Mouse (Mus musculus): Measurements from ENCODE around the gene Olfr97.

The Olfr97 gene

GRCm38 (mm10) chr17:37193656-37194055 lies 43.5 kb downstream of the Olfr97 start, which contains the start of gene Ubd:
TSS of gene Ubd (plus strand) at chr17:37193892.
- DNase-seq, result no peak

GRCm38 (mm10) chr17:37193032-37193431 lies 44.1 kb downstream of the Olfr97 start:
- DNase-seq, result no peak

- DNase-seq, result no peak
Measured at GRCm38 (mm10) chr17:37190711-37191110, 46.4 kb downstream of the Olfr97 start.

GRCm38 (mm10) chr17:37185474-37185873 lies 51.7 kb downstream of the Olfr97 start:
- no peak for DNase-seq

Data from liver (tissue).